Mouse (Mus musculus) heart, adult 2 months (tissue): Measurements from ENCODE around the gene Plpp7. TPM values are rescaled to one million over a fixed set of nuclear protein-coding genes. Genes with fewer than 3 reads are reported as not detected.

Experiments used
- DNase-seq, 2 experiments: peaks; one replicate each; pipeline ENCODE4 v3.0.0; 2021
- H3K27ac ChIP-seq: fragments of 200-600 bp; 2 replicates; pipeline ENCODE4 v1.8.1; 2022
- H3K27me3 ChIP-seq: fragments of 200-500 bp; 2 replicates; pipeline ENCODE4 v1.6.1; 2012; ENCODE audit warnings: mild to moderate bottlenecking, low read length, inconsistent platforms, mixed read lengths; ENCODE audit not compliant: control insufficient read depth, insufficient read depth
- H3K36me3 ChIP-seq: fragments of 200-500 bp; 2 replicates; pipeline ENCODE4 v1.6.1; 2012; ENCODE audit warnings: low read length, inconsistent platforms; ENCODE audit not compliant: control insufficient read depth, insufficient read depth
- H3K4me1 ChIP-seq: fragments of 200-500 bp; 2 replicates; pipeline ENCODE4 v1.6.1; 2011; ENCODE audit warnings: low read length; ENCODE audit not compliant: control insufficient read depth, insufficient read depth
- H3K4me3 ChIP-seq: fragments of 200-600 bp; 2 replicates; pipeline ENCODE4 v1.8.1; 2022
- H3K79me2 ChIP-seq: fragments of 200-500 bp; replicated peaks from 2 replicates; pipeline ENCODE4 v1.6.1; 2012; ENCODE audit warnings: mild to moderate bottlenecking, inconsistent platforms, low read length, moderate library complexity, mixed read lengths; ENCODE audit not compliant: control insufficient read depth, insufficient read depth
- H3K9ac ChIP-seq: fragments of 200-500 bp; 2 replicates; pipeline ENCODE4 v1.6.1; 2012; ENCODE audit warnings: low read depth, mild to moderate bottlenecking, control low read depth, inconsistent platforms, low read length, mixed read lengths
- CTCF ChIP-seq: fragments of 200-600 bp; IDR thresholded peaks from 2 replicates; pipeline ENCODE4 v1.8.1; 2022; ENCODE audit warnings: antibody characterized with exemption, mild to moderate bottlenecking, moderate library complexity
- EP300 ChIP-seq: fragments of 200-500 bp; IDR thresholded peaks from 2 replicates; pipeline ENCODE4 v1.6.1; 2011; ENCODE audit warnings: low read depth, low read length, control low read depth; ENCODE audit not compliant: insufficient read depth
- POLR2A ChIP-seq: fragments of 200-500 bp; IDR thresholded peaks from 2 replicates; pipeline ENCODE4 v1.6.1; 2011; ENCODE audit warnings: mild to moderate bottlenecking, low read depth, low read length, control low read depth; ENCODE audit not compliant: insufficient read depth
- WGBS: fragments of 180-500 bp; shearing (Covaris S2); methylation state at CpG from one replicate; pipeline ENCODE4 v1.1.7; 2018; 5-methylcytosine and 5-hydroxymethylcytosine counted together
- intact Hi-C: fragments of 180-260 bp; cut with DNase I; formaldehyde crosslinking; loops from one replicate; pipeline ENCODE4 v1.15.1; 2025
- polyA plus RNA-seq: library from polyadenylated mRNA; depleted of rRNA; stranded (reverse); fragments of >200 nt; gene quantifications from 2 replicates; pipeline ENCODE4 v1.2.3, GENCODE M21; 2012
- total RNA-seq, 2 experiments: library from RNA; stranded (reverse); gene quantifications; 2 replicates each; pipeline ENCODE4 v1.2.3; 2021

Plpp7 gene
- total and polyA plus RNA-seq, 3 experiments = 33.6 to 56.3 (median 33.8) TPM

DNA sequence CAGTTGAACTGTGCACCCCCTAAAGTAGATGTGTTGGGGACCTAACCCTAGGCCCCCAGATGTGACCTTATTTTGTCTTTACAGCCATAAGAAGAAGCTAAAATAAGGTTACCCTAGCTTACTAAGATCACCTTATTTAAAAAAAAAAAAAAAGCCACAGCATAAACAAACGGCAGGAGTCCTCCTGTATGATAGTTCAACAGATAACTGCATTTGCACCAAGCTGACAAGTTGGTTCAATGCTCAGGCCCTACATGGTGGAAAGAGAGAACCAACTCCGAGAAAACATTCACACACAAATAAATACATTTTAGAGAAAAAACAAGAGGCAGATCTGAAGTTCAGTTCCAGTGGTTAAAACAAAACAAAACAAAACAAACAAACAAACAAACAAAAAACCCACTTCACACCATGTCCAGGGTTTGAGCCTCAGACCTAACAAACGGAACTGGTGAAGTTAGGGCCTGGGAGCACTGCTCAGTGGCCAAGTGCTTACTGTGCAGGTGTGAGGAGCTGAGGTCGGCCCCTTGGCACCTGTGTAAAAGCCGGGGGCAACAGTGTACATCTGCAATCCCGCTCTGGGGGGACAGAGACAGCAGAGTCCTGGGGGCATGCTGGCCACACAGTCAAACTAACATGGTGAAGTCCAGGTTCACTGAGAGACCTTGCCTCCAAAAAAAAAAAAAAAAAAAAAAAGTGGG lies 36.7 kb downstream of the Plpp7 start:
- 77% methylated on average over 6 of the region's 6 CpGs for WGBS
- Histone ChIP-seq H3K27me3 (no peaks in the 10 kb centered on the region), H3K9ac (no peak overlapping the region), H3K4me3 (no peak overlapping the region), H3K27ac (no peak overlapping the region), H3K36me3 (no peaks in the 10 kb centered on the region), H3K79me2 (no peaks in the 10 kb centered on the region), H3K4me1 (peaks cover 5% of the 10 kb centered on the region)
- no peak for DNase-seq
- intact Hi-C loops = loop anchor here (2.0 to 5.0 kb wide), 4 partner anchors 49 to 215 kb away; partner anchors contain the start of gene Nup214
- TF ChIP-seq EP300 = no peak

DNA sequence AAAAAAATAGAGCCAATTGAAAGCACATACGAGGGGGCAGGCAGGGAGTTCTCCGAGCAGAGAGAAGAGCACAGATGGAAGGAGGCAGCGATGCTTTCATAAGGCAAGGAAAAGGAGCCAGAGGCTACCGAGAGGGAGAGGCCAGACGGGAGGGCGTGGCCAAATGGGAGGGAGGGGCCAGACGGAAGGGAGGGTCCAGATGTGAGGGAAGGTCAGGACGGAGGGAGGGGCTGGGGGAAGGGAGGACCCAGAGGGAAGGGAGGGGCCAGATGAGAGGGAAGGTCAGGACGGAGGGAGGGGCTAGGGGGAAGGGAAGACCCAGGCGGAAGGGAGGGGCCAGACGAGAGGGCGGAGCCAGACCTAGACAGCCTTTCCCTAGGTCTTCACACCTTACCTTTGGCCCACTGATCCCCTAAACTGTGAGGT lies 37.3 kb downstream of the Plpp7 start:
- H3K4me1 ChIP-seq = peaks cover 5% of the 10 kb centered on the region
- peak; percentile 56 to 68 for DNase-seq
- intact Hi-C loops = loop anchor here (2.0 to 5.0 kb wide), 3 partner anchors 95 to 216 kb away; partner anchors contain the start of gene Nup214
- no peak overlapping the region for H3K27ac ChIP-seq
- H3K4me3 ChIP-seq = no peak overlapping the region
- no peaks in the 10 kb centered on the region for H3K36me3 ChIP-seq
- WGBS = 7% methylated on average over 12 of the region's 12 CpGs
- H3K79me2 ChIP-seq = no peaks in the 10 kb centered on the region
- TF ChIP-seq CTCF (no peak), POLR2A (no peak), EP300 (no peak)
- no peak overlapping the region for H3K9ac ChIP-seq
- H3K27me3 ChIP-seq = no peaks in the 10 kb centered on the region

DNA sequence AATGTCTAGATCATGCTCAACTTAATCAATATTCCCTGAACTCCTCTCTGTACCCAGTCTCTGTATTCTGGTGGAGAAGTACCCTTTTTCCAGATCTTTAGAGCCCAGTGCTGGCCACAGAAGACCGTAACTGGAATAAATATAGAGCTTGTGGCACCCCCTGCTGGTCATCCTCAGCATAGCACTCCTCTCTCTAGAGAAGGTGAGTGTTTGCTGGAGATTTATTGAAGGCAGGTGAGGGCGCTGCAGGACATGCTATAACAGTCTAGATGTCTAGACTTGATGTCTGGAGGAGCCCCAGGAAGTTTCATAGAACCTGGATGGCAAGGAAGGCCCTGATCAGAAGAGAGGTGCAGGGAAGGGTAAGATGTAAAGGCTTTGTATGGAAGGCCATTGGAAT lies 38.7 kb downstream of the Plpp7 start:
- Histone ChIP-seq H3K4me1 (peaks cover 2% of the 10 kb centered on the region), H3K27ac (no peak overlapping the region), H3K79me2 (no peaks in the 10 kb centered on the region), H3K36me3 (no peaks in the 10 kb centered on the region), H3K27me3 (no peaks in the 10 kb centered on the region), H3K4me3 (no peak overlapping the region), H3K9ac (no peak overlapping the region)
- DNase-seq = peak; percentile 82 to 89
- WGBS = 0% methylated on average over 2 of the region's 2 CpGs
- intact Hi-C loops = loop anchor here (5.0 kb wide), 2 partner anchors 97 to 162 kb away; partner anchors contain the start of gene Nup214
- TF ChIP-seq POLR2A = no peak
- peak; percentile 98 for TF ChIP-seq CTCF
- TF ChIP-seq EP300 = peak; percentile 75; the same call in 1 of the 2 replicates

DNA sequence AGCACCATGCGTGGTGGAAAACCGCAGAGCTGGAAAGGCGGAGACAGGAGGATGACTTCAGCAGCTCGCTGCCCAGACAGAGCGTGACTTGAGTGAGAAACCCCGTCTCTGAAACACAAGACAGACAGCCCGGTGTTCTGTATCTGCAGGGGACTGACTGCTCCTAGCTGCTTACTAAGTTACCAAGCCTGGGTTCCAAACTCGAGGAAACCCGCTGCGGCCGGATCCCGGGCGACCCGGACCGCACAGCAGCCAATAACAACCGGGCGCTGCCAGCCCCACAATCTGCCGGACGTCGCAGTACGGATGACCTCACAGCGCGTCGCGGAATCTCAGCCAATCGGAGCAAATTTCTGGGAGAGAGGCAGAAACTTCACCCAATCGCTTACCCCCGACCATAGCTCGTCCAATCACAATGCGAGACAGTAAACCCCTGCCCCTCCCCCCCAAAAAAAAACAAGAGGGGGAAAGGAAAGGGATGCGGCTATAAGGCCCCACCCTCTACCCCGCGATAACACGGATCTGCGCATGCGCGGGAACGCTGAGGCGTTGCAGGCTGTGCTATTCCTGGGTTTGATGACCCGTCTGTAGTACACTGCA lies 42.4 kb downstream of the Plpp7 start:
- Histone ChIP-seq H3K4me1 (no peaks in the 10 kb centered on the region; the same call in 1 of the 2 replicates), H3K9ac (peak overlapping the region; percentile 86), H3K27me3 (no peaks in the 10 kb centered on the region), H3K36me3 (no peaks in the 10 kb centered on the region), H3K27ac (peak overlapping the region; percentile 97), H3K79me2 (no peaks in the 10 kb centered on the region), H3K4me3 (peak overlapping the region; percentile 64)
- peak; percentile 96 for DNase-seq
- intact Hi-C loops = loop anchor here (2.0 to 5.0 kb wide), 2 partner anchors 55 to 151 kb away; partner anchors contain the start of gene Swi5
- WGBS = under 1% methylated on average over 40 of the region's 40 CpGs
- peak; percentile 76; the same call in 1 of the 2 replicates for TF ChIP-seq EP300
- TF ChIP-seq CTCF = no peak
- TF ChIP-seq POLR2A = peak; percentile 98

DNA sequence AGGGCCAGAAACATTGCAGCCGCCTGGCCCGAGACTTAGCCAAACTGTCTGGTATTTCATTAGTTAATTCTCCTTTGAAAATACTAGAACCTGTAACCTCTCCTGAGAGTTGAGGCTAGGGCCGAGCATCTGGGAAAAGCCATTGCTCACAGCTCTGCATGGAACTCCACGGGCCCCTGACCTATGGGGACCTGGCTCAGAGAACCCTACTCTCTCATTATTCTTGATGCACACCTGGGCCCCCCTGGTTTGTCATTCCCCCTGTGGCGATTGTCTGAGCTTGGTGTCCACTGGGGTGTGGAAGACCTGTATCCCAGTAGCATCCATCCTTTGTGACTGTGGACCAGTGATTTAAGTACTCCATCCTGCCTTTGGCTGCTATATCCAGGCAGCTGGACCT lies 44.0 kb downstream of the Plpp7 start:
- no peak overlapping the region for H3K9ac ChIP-seq
- 79% methylated on average over 5 of the region's 5 CpGs for WGBS
- no peak for DNase-seq
- H3K4me1 ChIP-seq = no peaks in the 10 kb centered on the region; the same call in 1 of the 2 replicates
- no peaks in the 10 kb centered on the region for H3K27me3 ChIP-seq
- intact Hi-C loops = loop anchor here (2.0 to 5.0 kb wide), 2 partner anchors 53 to 149 kb away; partner anchors contain the start of gene Swi5
- TF ChIP-seq EP300 (no peak), POLR2A (no peak), CTCF (no peak)
- H3K36me3 ChIP-seq = no peaks in the 10 kb centered on the region
- H3K4me3 ChIP-seq = no peak overlapping the region
- no peak overlapping the region for H3K27ac ChIP-seq
- no peaks in the 10 kb centered on the region for H3K79me2 ChIP-seq

DNA sequence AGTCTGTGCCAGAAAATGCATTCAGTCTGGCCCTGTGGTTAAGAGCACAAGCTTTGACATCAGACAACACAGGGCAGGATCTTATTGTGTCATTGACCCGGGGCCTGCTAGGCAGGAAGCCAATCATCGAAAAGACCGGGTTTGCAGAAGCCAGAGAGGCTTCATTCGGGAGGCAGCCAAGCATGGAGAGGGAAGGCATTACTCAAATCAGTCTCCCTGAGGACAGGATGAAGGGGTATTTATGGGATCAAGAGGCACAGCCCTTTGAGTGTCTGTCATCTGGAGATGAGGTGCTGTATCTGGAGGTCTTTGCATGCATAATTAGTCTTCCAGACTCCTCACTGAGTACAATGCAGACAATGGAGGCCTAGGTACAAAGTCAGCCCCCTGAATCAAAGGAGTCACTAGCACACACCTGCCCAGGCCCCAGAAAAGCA lies 45.2 kb downstream of the Plpp7 start:
- DNase-seq = no peak
- no peaks in the 10 kb centered on the region for H3K36me3 ChIP-seq
- no peak overlapping the region for H3K9ac ChIP-seq
- 22% methylated on average over 4 of the region's 4 CpGs for WGBS
- no peaks in the 10 kb centered on the region for H3K79me2 ChIP-seq
- H3K27me3 ChIP-seq = no peaks in the 10 kb centered on the region
- no peaks in the 10 kb centered on the region; the same call in 1 of the 2 replicates for H3K4me1 ChIP-seq
- H3K27ac ChIP-seq = no peak overlapping the region
- intact Hi-C loops = no loop called here
- TF ChIP-seq CTCF (no peak), POLR2A (no peak), EP300 (no peak)
- H3K4me3 ChIP-seq = no peak overlapping the region
